Comparison of ENCODE assay signal across 30 mouse cellular contexts in the genomic region with DNA sequence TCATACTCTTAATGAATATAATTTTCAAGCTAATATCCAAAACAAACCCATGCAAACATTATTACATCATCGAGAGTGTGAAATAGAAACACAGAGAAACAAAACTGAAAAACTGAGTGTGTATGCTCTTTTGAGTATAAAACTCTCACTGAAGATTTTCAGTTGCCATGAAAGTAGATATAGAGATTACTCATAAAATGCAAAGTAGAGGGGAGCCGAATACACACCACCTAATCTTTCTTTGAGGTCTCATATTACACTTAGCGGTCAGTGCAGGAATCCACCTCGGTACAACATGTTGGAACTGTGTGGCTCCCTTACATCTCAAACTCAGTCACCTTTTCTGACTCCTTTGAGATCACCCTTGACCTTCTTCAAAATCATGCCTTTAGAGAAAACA. TPM values are rescaled to one million over a fixed set of nuclear protein-coding genes. Genes with fewer than 3 reads are reported as not detected.
"Had no signal": no experiment of that assay in that cellular context is flagged by ENCODE, and none has a peak within 500 bp of the region (broad histone marks: within the 10 kb centered on the region; RNA-seq: fewer than 3 reads in every experiment).

No protein-coding gene starts in this region.

- H3K27ac ChIP-seq: kidney, postnatal 0 days; layer of hippocampus, adult 2 months; limb, embryonic 12.5 days; limb, embryonic 15.5 days; liver, embryonic 14.5 days; midbrain, embryonic 10.5 days; midbrain, embryonic 13.5 days; stomach, embryonic 15.5 days had no signal

- H3K4me3 ChIP-seq: layer of hippocampus, adult 2 months; limb, embryonic 12.5 days; limb, embryonic 15.5 days; megakaryocyte, embryonic 14.5 days; midbrain, embryonic 10.5 days; midbrain, embryonic 13.5 days; stomach, embryonic 15.5 days had no signal

- H3K27me3 ChIP-seq: limb, embryonic 12.5 days; limb, embryonic 15.5 days; megakaryocyte, embryonic 14.5 days; midbrain, embryonic 13.5 days; stomach, embryonic 15.5 days had no signal

- H3K9me3 ChIP-seq: limb, embryonic 12.5 days; limb, embryonic 15.5 days; megakaryocyte, embryonic 14.5 days; midbrain, embryonic 10.5 days; midbrain, embryonic 13.5 days; stomach, embryonic 15.5 days had no signal

- H3K36me3 ChIP-seq: limb, embryonic 12.5 days; limb, embryonic 15.5 days; midbrain, embryonic 10.5 days; midbrain, embryonic 13.5 days; stomach, embryonic 15.5 days had no signal

- H3K4me1 ChIP-seq: limb, embryonic 12.5 days; limb, embryonic 15.5 days; midbrain, embryonic 10.5 days; midbrain, embryonic 13.5 days; stomach, embryonic 15.5 days had no signal

- DNase-seq: kidney, adult 18-20 months; kidney, adult 9 months; kidney, postnatal 25 days; layer of hippocampus, adult 9-11 months; left cerebral cortex, postnatal 4 days; liver, postnatal 0 days; lung, embryonic 14.5 days; lung, postnatal 36 days; right cerebral cortex, postnatal 25 days; spleen, adult 18-20 months; thymus, adult 18-20 months had no signal

- H3K9ac ChIP-seq: limb, embryonic 12.5 days; limb, embryonic 15.5 days; liver, embryonic 14.5 days; liver, postnatal 0 days; lung, embryonic 14.5 days; midbrain, embryonic 13.5 days; stomach, embryonic 15.5 days had no signal

- ATAC-seq: liver, postnatal 0 days; lung, postnatal 0 days; midbrain, embryonic 13.5 days; midbrain, embryonic 16.5 days had no signal

- H3K4me2 ChIP-seq: limb, embryonic 12.5 days; limb, embryonic 15.5 days; liver, embryonic 11.5 days; lung, embryonic 14.5 days; midbrain, embryonic 13.5 days; stomach, embryonic 15.5 days had no signal

RNA-seq across cellular contexts. Expression of gene Lipm, which starts 18.9 kb away (rescaled TPM):
- total RNA-seq: monocyte, adult 5-6 weeks had no signal
- polyA plus RNA-seq: kidney, postnatal 0 days; large intestine, adult 2 months; liver, embryonic 11.5 days; liver, embryonic 14.5 days; liver, postnatal 0 days; lung, embryonic 14.5 days; lung, postnatal 0 days; midbrain, embryonic 10.5 days; midbrain, embryonic 13.5 days; midbrain, embryonic 16.5 days; neural tube, embryonic 11.5 days; neural tube, embryonic 14.5 days; testis, adult 2 months had no signal

RNA-seq across cellular contexts. Expression of gene Ankrd22, which starts 46.2 kb away (rescaled TPM):
- total RNA-seq: layer of hippocampus, adult 2 months; monocyte, adult 5-6 weeks had no signal
- polyA plus RNA-seq: liver, embryonic 11.5 days; lung, embryonic 14.5 days; midbrain, embryonic 13.5 days; midbrain, embryonic 16.5 days; neural tube, embryonic 14.5 days had no signal

RNA-seq across cellular contexts. Expression of gene Lipn, which starts 52.5 kb away (rescaled TPM):
- total RNA-seq: layer of hippocampus, adult 2 months; left cerebral cortex, adult 8-10 months; left cerebral cortex, postnatal 14 days; left cerebral cortex, postnatal 4 days; monocyte, adult 5-6 weeks had no signal
- polyA plus RNA-seq: kidney, postnatal 0 days; large intestine, adult 2 months; limb, embryonic 12.5 days; limb, embryonic 15.5 days; liver, embryonic 11.5 days; liver, embryonic 14.5 days; liver, postnatal 0 days; lung, embryonic 14.5 days; lung, postnatal 0 days; midbrain, embryonic 10.5 days; midbrain, embryonic 13.5 days; midbrain, embryonic 16.5 days; neural tube, embryonic 11.5 days; neural tube, embryonic 14.5 days; testis, adult 2 months had no signal
